Mouse (Mus musculus): ENCODE measurements around the gene Sgip1.

DNA sequence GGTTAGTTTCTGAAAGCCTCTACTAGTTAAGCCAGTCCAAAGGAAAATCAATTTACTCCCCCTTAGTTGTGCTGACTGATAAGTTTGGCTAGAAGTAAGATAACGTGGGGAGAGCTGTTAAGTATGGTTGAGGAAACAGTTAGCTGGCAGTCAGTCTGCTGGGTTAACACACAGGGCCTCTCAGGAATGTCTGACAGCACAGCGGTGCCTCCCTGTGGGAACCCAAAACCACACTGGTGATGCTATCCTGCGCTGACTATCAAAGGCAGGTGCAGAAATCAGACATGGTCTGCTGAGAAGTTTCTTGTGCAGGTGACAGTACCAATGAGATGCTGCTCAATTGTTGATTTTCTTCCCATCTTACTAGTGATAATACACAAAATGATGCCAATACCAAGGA is 223.1 kb downstream of the Sgip1 start:
- no peak for TF ChIP-seq EP300 (IDR thresholded peaks at IDR 0.05; ENCODE audit: low read depth)
- no peak for TF ChIP-seq CTCF (IDR thresholded peaks at IDR 0.05; ENCODE audit: low read depth)
